Comparison of ENCODE assay signal across 29 mouse cellular contexts in genomic region chr9:108027867-108028266, GRCm38 (mm10). TPM values are rescaled to one million over a fixed set of nuclear protein-coding genes. Genes with fewer than 3 reads are reported as not detected.
DNase-seq lines count a peak whose midpoint lies in the region; ATAC-seq and TF ChIP-seq lines count a peak whose summit lies in the region.
"Had no signal": no experiment of that assay in that cellular context is flagged by ENCODE, and none has a peak within 500 bp of the region (broad histone marks: within the 10 kb centered on the region; RNA-seq: fewer than 3 reads in every experiment).

No protein-coding gene starts in this region.

- TF ChIP-seq CTCF in kidney, postnatal 0 days (IDR thresholded peaks at IDR 0.05; ENCODE audit: low read depth), result peak; percentile 3; the same call in 1 of the 2 replicates
- peak; percentile 29; the same call in 1 of the 2 replicates for TF ChIP-seq CTCF in lung, postnatal 0 days (IDR thresholded peaks at IDR 0.05)
- no peak for TF ChIP-seq CTCF in lung, adult 2 months (IDR thresholded peaks at IDR 0.05; ENCODE audit: insufficient read depth, low read length)
- peak; percentile 35 for TF ChIP-seq CTCF in Patski (IDR thresholded peaks at IDR 0.05)

- no peak overlapping the region for H3K27ac ChIP-seq in kidney, postnatal 0 days
- H3K27ac ChIP-seq in lung, postnatal 0 days (ENCODE audit: low read length), result no peak overlapping the region
- no peak overlapping the region for H3K27ac ChIP-seq in forebrain, embryonic 11.5 days (ENCODE audit: low read depth, low read length)
- no peak overlapping the region for H3K27ac ChIP-seq in forebrain, embryonic 13.5 days
- H3K27ac ChIP-seq: hindbrain, embryonic 12.5 days; limb, embryonic 13.5 days; liver, embryonic 13.5 days; lung, embryonic 15.5 days; midbrain, embryonic 12.5 days; neural tube, embryonic 13.5 days; stomach, embryonic 15.5 days had no signal

- in situ Hi-C loops in Patski (cut with MboI; ENCODE audit: low pct_unique_long_range_greater_than_20kb), result no loop called here

- CTCF ChIA-PET in Patski (lab: Charles Lee), result no interaction called here

- H3K4me2 ChIP-seq in kidney, postnatal 0 days (ENCODE audit: low read length), result no peak overlapping the region
- H3K4me2 ChIP-seq in lung, postnatal 0 days (replicated peaks; ENCODE audit: low read depth, low read length), result no peak overlapping the region
- no peak overlapping the region for H3K4me2 ChIP-seq in forebrain, embryonic 11.5 days (ENCODE audit: low read depth, low read length, severe bottlenecking)
- H3K4me2 ChIP-seq in forebrain, embryonic 13.5 days, result no peak overlapping the region
- H3K4me2 ChIP-seq: heart, embryonic 11.5 days; hindbrain, embryonic 12.5 days; limb, embryonic 13.5 days; liver, embryonic 13.5 days; lung, embryonic 15.5 days; midbrain, embryonic 12.5 days; neural tube, embryonic 13.5 days; stomach, embryonic 15.5 days had no signal

- H3K27me3 ChIP-seq in kidney, postnatal 0 days (ENCODE audit: insufficient read depth, low read length), result no peaks in the 10 kb centered on the region
- no peaks in the 10 kb centered on the region for H3K27me3 ChIP-seq in lung, postnatal 0 days (replicated peaks; ENCODE audit: insufficient read depth, low read length)
- no peaks in the 10 kb centered on the region for H3K27me3 ChIP-seq in Patski
- H3K27me3 ChIP-seq in splenic B cell, adult 2 months (ENCODE audit: control insufficient read depth, insufficient read depth, low read length, poor library complexity, severe bottlenecking), result no peaks in the 10 kb centered on the region
- no peaks in the 10 kb centered on the region for H3K27me3 ChIP-seq in forebrain, embryonic 11.5 days (ENCODE audit: control insufficient read depth, insufficient read depth, low read length)
- no peaks in the 10 kb centered on the region for H3K27me3 ChIP-seq in forebrain, embryonic 13.5 days
- H3K27me3 ChIP-seq: hindbrain, embryonic 12.5 days; limb, embryonic 13.5 days; liver, embryonic 13.5 days; lung, embryonic 15.5 days; midbrain, embryonic 12.5 days; neural tube, embryonic 13.5 days; stomach, embryonic 15.5 days had no signal

- DNase-seq in kidney, postnatal 0 days (ENCODE audit: low spot score), result no peak
- no peak for DNase-seq in kidney, adult 11 months
- no peak for DNase-seq in lung, postnatal 0 days (ENCODE audit: low spot score)
- no peak for DNase-seq in lung, adult 2 months
- no peak for DNase-seq in Patski (ENCODE audit: low read depth, low spot score)
- DNase-seq in splenic B cell, adult 2 months (ENCODE audit: low read depth, low spot score), result peak; percentile 13
- DNase-seq in forebrain, embryonic 11.5 days (ENCODE audit: low spot score), result no peak
- DNase-seq: adrenal gland, adult 2 months; B cell, adult 2 months; cerebellum, adult 2 months; cerebellum, postnatal 36 days; gastrocnemius, postnatal 14 days; heart, postnatal 36 days; kidney, adult 2 months; kidney, postnatal 4 days; layer of hippocampus, adult 9-11 months; liver, embryonic 13.5 days; lung, postnatal 36 days; thymus, postnatal 14 days had no signal

- WGBS in kidney, postnatal 0 days, result 98% methylated on average over 3 of the region's 3 CpGs
- 96% methylated on average over 3 of the region's 3 CpGs for WGBS in lung, postnatal 0 days
- WGBS in lung, adult 2 months, result over 99% methylated on average over 3 of the region's 3 CpGs
- WGBS in forebrain, embryonic 11.5 days, result over 99% methylated on average over 3 of the region's 3 CpGs
- 98% methylated on average over 3 of the region's 3 CpGs for WGBS in forebrain, embryonic 13.5 days

- no peak for TF ChIP-seq POLR2A in lung, adult 2 months (IDR thresholded peaks at IDR 0.05; ENCODE audit: borderline replicate concordance, extremely low read depth, low read depth, low read length)

- no peak for TF ChIP-seq EP300 in lung, postnatal 0 days (IDR thresholded peaks at IDR 0.05)

- no peaks in the 10 kb centered on the region for H3K4me1 ChIP-seq in kidney, postnatal 0 days (replicated peaks; ENCODE audit: insufficient read depth, low read length)
- no peaks in the 10 kb centered on the region for H3K4me1 ChIP-seq in lung, postnatal 0 days (ENCODE audit: insufficient read depth, low read depth, low read length)
- H3K4me1 ChIP-seq in lung, adult 2 months (ENCODE audit: control insufficient read depth, insufficient read depth, low read length), result no peaks in the 10 kb centered on the region
- H3K4me1 ChIP-seq in forebrain, embryonic 11.5 days (replicated peaks; ENCODE audit: control insufficient read depth, insufficient read depth, low read length), result no peaks in the 10 kb centered on the region
- H3K4me1 ChIP-seq in forebrain, embryonic 13.5 days, result no peaks in the 10 kb centered on the region
- H3K4me1 ChIP-seq: hindbrain, embryonic 12.5 days; limb, embryonic 13.5 days; liver, embryonic 13.5 days; lung, embryonic 15.5 days; midbrain, embryonic 12.5 days; neural tube, embryonic 13.5 days; stomach, embryonic 15.5 days had no signal

- H3K9ac ChIP-seq in kidney, postnatal 0 days (ENCODE audit: low read depth, low read length), result no peak overlapping the region
- H3K9ac ChIP-seq in lung, postnatal 0 days (replicated peaks; ENCODE audit: low read depth), result no peak overlapping the region
- H3K9ac ChIP-seq in forebrain, embryonic 11.5 days (ENCODE audit: low read length), result no peak overlapping the region
- no peak overlapping the region for H3K9ac ChIP-seq in forebrain, embryonic 13.5 days
- H3K9ac ChIP-seq: hindbrain, embryonic 12.5 days; limb, embryonic 13.5 days; liver, embryonic 13.5 days; lung, embryonic 15.5 days; midbrain, embryonic 12.5 days; neural tube, embryonic 13.5 days; stomach, embryonic 15.5 days had no signal

- no peak for ATAC-seq in kidney, postnatal 0 days (replicated peaks; ENCODE audit: low FRiP score, low read depth)
- ATAC-seq in lung, postnatal 0 days, result no peak
- no peak for ATAC-seq in Patski
- no peak for ATAC-seq in forebrain, embryonic 11.5 days (replicated peaks; ENCODE audit: low FRiP score)
- no peak for ATAC-seq in forebrain, embryonic 13.5 days
- ATAC-seq: activated CD4-positive, CD25-positive, alpha-beta regulatory T cell, adult 4 months; forebrain, embryonic 16.5 days had no signal

- no peaks in the 10 kb centered on the region for H3K9me3 ChIP-seq in kidney, postnatal 0 days (replicated peaks; ENCODE audit: low read length)
- no peaks in the 10 kb centered on the region for H3K9me3 ChIP-seq in lung, postnatal 0 days (ENCODE audit: low read length)
- H3K9me3 ChIP-seq in forebrain, embryonic 11.5 days (ENCODE audit: control insufficient read depth, low read length), result no peaks in the 10 kb centered on the region
- H3K9me3 ChIP-seq in forebrain, embryonic 13.5 days (replicated peaks), result no peaks in the 10 kb centered on the region
- H3K9me3 ChIP-seq: hindbrain, embryonic 12.5 days; liver, embryonic 13.5 days; lung, embryonic 15.5 days; midbrain, embryonic 12.5 days; neural tube, embryonic 13.5 days; stomach, embryonic 15.5 days had no signal

- peaks cover 34% of the 10 kb centered on the region for H3K36me3 ChIP-seq in kidney, postnatal 0 days (ENCODE audit: insufficient read depth, low read length)
- H3K36me3 ChIP-seq in lung, postnatal 0 days (ENCODE audit: insufficient read depth, low read length), result peaks cover 17% of the 10 kb centered on the region
- H3K36me3 ChIP-seq in splenic B cell, adult 2 months (ENCODE audit: control insufficient read depth, insufficient read depth, low read length, poor library complexity, severe bottlenecking), result peaks cover 16% of the 10 kb centered on the region
- H3K36me3 ChIP-seq in forebrain, embryonic 11.5 days (ENCODE audit: control insufficient read depth, insufficient read depth, low read length), result peaks cover 8% of the 10 kb centered on the region
- H3K36me3 ChIP-seq in forebrain, embryonic 13.5 days (ENCODE audit: poor library complexity, severe bottlenecking), result peaks cover 61% of the 10 kb centered on the region

- no peak overlapping the region for H3K4me3 ChIP-seq in kidney, postnatal 0 days (replicated peaks; ENCODE audit: low read depth, low read length)
- H3K4me3 ChIP-seq in lung, postnatal 0 days (ENCODE audit: low read depth, low read length), result no peak overlapping the region
- H3K4me3 ChIP-seq in lung, adult 2 months (replicated peaks; ENCODE audit: extremely low read depth, low read depth, low read length), result no peak overlapping the region
- no peak overlapping the region for H3K4me3 ChIP-seq in forebrain, embryonic 11.5 days (ENCODE audit: low read depth, low read length)
- H3K4me3 ChIP-seq in forebrain, embryonic 13.5 days, result no peak overlapping the region
- H3K4me3 ChIP-seq: hindbrain, embryonic 12.5 days; limb, embryonic 13.5 days; liver, embryonic 13.5 days; lung, embryonic 15.5 days; midbrain, embryonic 12.5 days; neural tube, embryonic 13.5 days; stomach, embryonic 15.5 days had no signal

- POLR2A ChIA-PET in Patski (lab: Charles Lee), result no interaction called here

RNA-seq across cellular contexts. Expression of gene Gmppb, which starts 21.2 kb away (rescaled TPM):
- 23.2 and 27.2 TPM in 2 replicates for polyA plus RNA-seq in kidney, postnatal 0 days (2015; fragmentation: Nextera tagmentation; extraction: Ambion mirVana)
- polyA plus RNA-seq in lung, postnatal 0 days (2015; fragmentation: Nextera tagmentation; extraction: Ambion mirVana), result 25.5 and 26.5 TPM in 2 replicates
- polyA plus RNA-seq in lung, adult 2 months (2012; rRNA removed), result 14.6 and 20.3 TPM in 2 replicates
- polyA plus RNA-seq in Patski (2021), result 19.3 TPM
- polyA plus RNA-seq in forebrain, embryonic 11.5 days (2014; fragmentation: Nextera tagmentation; extraction: Ambion mirVana), result 19.9 and 20.7 TPM in 2 replicates
- 20.8 and 24.4 TPM in 2 replicates for polyA plus RNA-seq in forebrain, embryonic 13.5 days (2015; fragmentation: Nextera tagmentation; extraction: Ambion mirVana)

RNA-seq across cellular contexts. Expression of gene Amigo3, which starts 25.1 kb away (rescaled TPM):
- polyA plus RNA-seq in kidney, postnatal 0 days (2015; fragmentation: Nextera tagmentation; extraction: Ambion mirVana), result 1.4 and 1.6 TPM in 2 replicates
- polyA plus RNA-seq in lung, postnatal 0 days (2015; fragmentation: Nextera tagmentation; extraction: Ambion mirVana), result 1.6 and 1.7 TPM in 2 replicates
- polyA plus RNA-seq in lung, adult 2 months (2012; rRNA removed), result 2.3 and 3.2 TPM in 2 replicates
- 2.9 TPM for polyA plus RNA-seq in Patski (2021)
- polyA plus RNA-seq in forebrain, embryonic 11.5 days (2014; fragmentation: Nextera tagmentation; extraction: Ambion mirVana), result 2.4 and 2.7 TPM in 2 replicates
- polyA plus RNA-seq in forebrain, embryonic 13.5 days (2015; fragmentation: Nextera tagmentation; extraction: Ambion mirVana), result 2.1 and 3.0 TPM in 2 replicates

RNA-seq across cellular contexts. Expression of gene Ip6k1, which starts 25.6 kb away (rescaled TPM):
- 45.7 and 46.9 TPM in 2 replicates for polyA plus RNA-seq in kidney, postnatal 0 days (2015; fragmentation: Nextera tagmentation; extraction: Ambion mirVana)
- 52.0 and 53.9 TPM in 2 replicates for polyA plus RNA-seq in lung, postnatal 0 days (2015; fragmentation: Nextera tagmentation; extraction: Ambion mirVana)
- polyA plus RNA-seq in lung, adult 2 months (2012; rRNA removed), result 116 and 132 TPM in 2 replicates
- polyA plus RNA-seq in Patski (2021), result 83.8 TPM
- 41.1 and 43.3 TPM in 2 replicates for polyA plus RNA-seq in forebrain, embryonic 11.5 days (2014; fragmentation: Nextera tagmentation; extraction: Ambion mirVana)
- polyA plus RNA-seq in forebrain, embryonic 13.5 days (2015; fragmentation: Nextera tagmentation; extraction: Ambion mirVana), result 73.6 and 83.9 TPM in 2 replicates

RNA-seq across cellular contexts. Expression of gene Gm20662, which starts 31.7 kb away (rescaled TPM):
- polyA plus RNA-seq in kidney, postnatal 0 days (2015; fragmentation: Nextera tagmentation; extraction: Ambion mirVana), result 0.25 and 0.27 TPM in 2 replicates
- 0.17 and 0.44 TPM in 2 replicates for polyA plus RNA-seq in lung, postnatal 0 days (2015; fragmentation: Nextera tagmentation; extraction: Ambion mirVana)
- polyA plus RNA-seq in lung, adult 2 months (2012; rRNA removed), result 6.3 and 11.5 TPM in 2 replicates
- not detected for polyA plus RNA-seq in Patski (2021)
- 0.39 and 1.1 TPM in 2 replicates for polyA plus RNA-seq in forebrain, embryonic 11.5 days (2014; fragmentation: Nextera tagmentation; extraction: Ambion mirVana)
- 0.52 TPM in 1 of 2 replicates, not detected in the other for polyA plus RNA-seq in forebrain, embryonic 13.5 days (2015; fragmentation: Nextera tagmentation; extraction: Ambion mirVana)
- polyA plus RNA-seq: activated CD4-positive, CD25-positive, alpha-beta regulatory T cell, adult 4 months; hindbrain, embryonic 12.5 days; neural tube, embryonic 13.5 days had no signal

RNA-seq across cellular contexts. Expression of gene Cdhr4, which starts 35.6 kb away (rescaled TPM):
- polyA plus RNA-seq in kidney, postnatal 0 days (2015; fragmentation: Nextera tagmentation; extraction: Ambion mirVana), result 2.9 and 4.0 TPM in 2 replicates
- polyA plus RNA-seq in lung, postnatal 0 days (2015; fragmentation: Nextera tagmentation; extraction: Ambion mirVana), result 7.8 and 8.9 TPM in 2 replicates
- 72.3 and 89.2 TPM in 2 replicates for polyA plus RNA-seq in lung, adult 2 months (2012; rRNA removed)
- not detected for polyA plus RNA-seq in Patski (2021)
- polyA plus RNA-seq in forebrain, embryonic 11.5 days (2014; fragmentation: Nextera tagmentation; extraction: Ambion mirVana), result 1.9 and 3.4 TPM in 2 replicates
- 0.69 and 1.3 TPM in 2 replicates for polyA plus RNA-seq in forebrain, embryonic 13.5 days (2015; fragmentation: Nextera tagmentation; extraction: Ambion mirVana)
